Mouse (Mus musculus) embryonic fibroblast, embryonic 13.5 days (primary cell): Measurements from ENCODE around the gene Wfdc3. TPM values are rescaled to one million over a fixed set of nuclear protein-coding genes. Genes with fewer than 3 reads are reported as not detected.

Source experiments
- H3K27ac ChIP-seq: 2 replicates; pipeline ENCODE4 v1.5.1; 2012; ENCODE audit warnings: low read length, control low read depth, inconsistent platforms; ENCODE audit not compliant: insufficient read depth
- H3K4me1 ChIP-seq: 2 replicates; pipeline ENCODE4 v1.6.1; 2011; ENCODE audit warnings: low read length; ENCODE audit not compliant: control insufficient read depth, insufficient read depth
- H3K4me3 ChIP-seq: 2 replicates; pipeline ENCODE4 v1.5.1; 2011; ENCODE audit warnings: mild to moderate bottlenecking, control low read depth, low read length; ENCODE audit not compliant: insufficient read depth
- CTCF ChIP-seq: IDR thresholded peaks from 2 replicates; pipeline ENCODE4 v1.5.1; 2011; ENCODE audit warnings: mild to moderate bottlenecking, control low read depth, low read length, moderate library complexity, borderline replicate concordance; ENCODE audit not compliant: insufficient read depth
- POLR2A ChIP-seq: IDR thresholded peaks from 2 replicates; pipeline ENCODE4 v1.6.1; 2011; ENCODE audit warnings: low read depth, mild to moderate bottlenecking, control low read depth, low read length, moderate library complexity
- polyA plus RNA-seq: library from polyadenylated mRNA; stranded (reverse); fragments of >200 nt; gene quantifications from 2 replicates; pipeline ENCODE4 v1.2.4, GENCODE M21; 2011; ENCODE audit warnings: low read depth; ENCODE audit not compliant: missing spikeins, insufficient read length

Gene Wfdc3
- polyA plus RNA-seq = not detected in 2 replicates

GRCm38 (mm10) chr2:164745843-164746479 lies at the start of gene Wfdc3, which contains the start of gene Dnttip1:
TSS of gene Wfdc3 (minus strand) at chr2:164745931.
TSS of gene Dnttip1 (plus strand) at chr2:164745983.
- TF ChIP-seq POLR2A = peak; percentile 40
- no peak for TF ChIP-seq CTCF
- H3K4me3 ChIP-seq = peak within 1 kb of the TSS; percentile 71
- H3K27ac ChIP-seq = no peak within 1 kb of the TSS
- H3K4me1 ChIP-seq = peaks cover 7% of the 10 kb centered on the region

GRCm38 (mm10) chr2:164794293-164794692 lies 48.6 kb upstream of the Wfdc3 start:
- peak; percentile 64 for TF ChIP-seq CTCF
- no peak for TF ChIP-seq POLR2A
- H3K4me1 ChIP-seq = no peaks in the 10 kb centered on the region
- H3K4me3 ChIP-seq = no peak overlapping the region
- no peak overlapping the region for H3K27ac ChIP-seq

- Histone ChIP-seq H3K27ac (no peak overlapping the region), H3K4me1 (no peaks in the 10 kb centered on the region), H3K4me3 (no peak overlapping the region)
- TF ChIP-seq POLR2A = no peak
- TF ChIP-seq CTCF = no peak
These were observed 48.0 kb upstream of the Wfdc3 start for GRCm38 (mm10) chr2:164793772-164794171.

- Histone ChIP-seq H3K27ac (no peak overlapping the region), H3K4me3 (no peak overlapping the region), H3K4me1 (peaks cover 4% of the 10 kb centered on the region; the same call in 1 of the 2 replicates)
- no peak for TF ChIP-seq POLR2A
- TF ChIP-seq CTCF = peak; percentile 55; the same call in 1 of the 2 replicates
These were observed 47.5 kb upstream of the Wfdc3 start for GRCm38 (mm10) chr2:164793236-164793635.

GRCm38 (mm10) chr2:164792400-164793190 lies 46.9 kb upstream of the Wfdc3 start:
- H3K4me3 ChIP-seq = no peak overlapping the region
- TF ChIP-seq CTCF (no peak), POLR2A (no peak)
- no peak overlapping the region for H3K27ac ChIP-seq
- H3K4me1 ChIP-seq = peaks cover 8% of the 10 kb centered on the region

- Histone ChIP-seq H3K4me3 (no peak overlapping the region), H3K4me1 (peaks cover 11% of the 10 kb centered on the region), H3K27ac (no peak overlapping the region)
- TF ChIP-seq CTCF (no peak), POLR2A (no peak)
These were observed 46.1 kb upstream of the Wfdc3 start for GRCm38 (mm10) chr2:164791841-164792261.

- no peak overlapping the region for H3K27ac ChIP-seq
- peaks cover 12% of the 10 kb centered on the region for H3K4me1 ChIP-seq
- H3K4me3 ChIP-seq = no peak overlapping the region
- TF ChIP-seq CTCF (no peak), POLR2A (no peak)
These were observed 44.7 kb upstream of the Wfdc3 start for GRCm38 (mm10) chr2:164790451-164790850.

GRCm38 (mm10) chr2:164788411-164788810 lies 42.7 kb upstream of the Wfdc3 start:
- Histone ChIP-seq H3K4me1 (peaks cover 16% of the 10 kb centered on the region), H3K27ac (no peak overlapping the region), H3K4me3 (no peak overlapping the region)
- TF ChIP-seq POLR2A = no peak
- TF ChIP-seq CTCF = no peak

GRCm38 (mm10) chr2:164787779-164788178 lies 42.0 kb upstream of the Wfdc3 start:
- H3K27ac ChIP-seq = no peak overlapping the region
- peaks cover 16% of the 10 kb centered on the region for H3K4me1 ChIP-seq
- H3K4me3 ChIP-seq = no peak overlapping the region
- no peak for TF ChIP-seq POLR2A
- no peak for TF ChIP-seq CTCF

- no peak for TF ChIP-seq CTCF
- TF ChIP-seq POLR2A = no peak
- Histone ChIP-seq H3K4me3 (peak overlapping the region; percentile 47), H3K27ac (no peak overlapping the region), H3K4me1 (peaks cover 16% of the 10 kb centered on the region)
These were observed 41.3 kb upstream of the Wfdc3 start for GRCm38 (mm10) chr2:164787032-164787431.
